Mouse (Mus musculus): ENCODE results near the gene Cdcp1. TPM values are rescaled to one million over a fixed set of nuclear protein-coding genes. Genes with fewer than 3 reads are reported as not detected.

Gene Cdcp1
- polyA plus RNA-seq, 1 experiment from 2014 or later: 10.2 TPM

DNA sequence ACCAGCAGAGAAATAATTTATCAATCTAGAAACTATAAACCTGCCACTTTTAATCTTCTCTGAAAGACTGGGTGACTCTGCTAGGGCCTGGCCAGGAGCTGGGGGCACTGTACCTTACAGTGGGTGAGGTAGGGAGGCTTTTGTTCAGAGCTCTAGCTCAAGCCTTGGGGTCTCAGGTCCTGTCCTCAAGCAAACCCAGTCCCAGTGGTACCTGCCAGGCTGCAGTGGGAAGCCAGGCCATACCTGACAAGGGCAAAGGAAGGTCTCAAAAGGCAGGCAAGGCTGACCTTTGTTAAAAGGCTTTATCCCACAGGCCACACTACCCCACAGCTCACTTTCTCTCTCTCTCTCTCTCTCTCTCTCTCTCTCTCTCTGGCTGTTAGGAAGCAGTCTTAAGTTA lies 12.8 kb upstream of the Cdcp1 start:
- no peaks in the 10 kb centered on the region for H3K4me1 ChIP-seq (ENCODE audit: control insufficient read depth, insufficient read depth, low read length)
- ATAC-seq (ENCODE audit: low FRiP score, low TSS enrichment): no peak
- H3K4me2 ChIP-seq (replicated peaks; ENCODE audit: low read depth, low read length): no peak overlapping the region
- H3K36me3 ChIP-seq (ENCODE audit: control insufficient read depth, insufficient read depth, low read length): no peaks in the 10 kb centered on the region
- no peak overlapping the region for H3K4me3 ChIP-seq (ENCODE audit: low read length)
- H3K27ac ChIP-seq (ENCODE audit: low read depth, low read length): no peak overlapping the region
- H3K9ac ChIP-seq (ENCODE audit: low read depth, low read length): no peak overlapping the region
- no peaks in the 10 kb centered on the region for H3K9me3 ChIP-seq (ENCODE audit: control insufficient read depth, low read length)
- no peaks in the 10 kb centered on the region for H3K27me3 ChIP-seq (ENCODE audit: control insufficient read depth, insufficient read depth, low read length)

DNA sequence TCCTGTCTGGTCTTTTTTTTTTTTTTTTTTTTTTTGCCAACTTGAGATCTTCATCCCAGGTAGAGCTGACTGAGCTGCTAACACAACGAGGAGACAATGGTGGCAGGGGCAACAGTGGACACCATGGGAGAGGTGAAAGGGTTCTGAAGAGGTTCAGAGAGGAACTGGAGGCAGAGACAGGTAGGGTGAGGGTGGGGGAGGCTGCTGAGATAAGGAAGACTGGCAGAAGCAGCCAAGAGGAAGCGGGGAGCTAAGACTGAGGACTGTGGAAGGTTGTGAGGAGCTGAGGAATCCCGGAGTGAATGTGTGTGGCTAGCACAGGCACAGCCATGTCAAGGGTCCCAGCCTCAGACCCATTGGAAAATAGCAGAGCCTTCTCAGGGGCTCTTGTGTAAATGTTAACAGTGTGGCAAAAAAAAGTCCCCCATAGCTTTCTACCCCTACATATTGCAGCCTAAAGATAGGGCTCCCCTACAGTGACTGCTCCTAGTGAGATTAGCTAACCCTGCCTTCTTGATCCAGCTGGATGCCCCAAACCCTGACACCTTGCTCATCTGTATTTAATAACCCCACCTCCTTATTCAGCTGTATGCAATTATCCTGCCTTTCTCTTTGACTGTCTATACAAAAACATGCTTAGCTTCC lies 11.4 kb upstream of the Cdcp1 start:
- H3K4me3 ChIP-seq (ENCODE audit: low read length): no peak overlapping the region
- H3K4me1 ChIP-seq (ENCODE audit: control insufficient read depth, insufficient read depth, low read length): no peaks in the 10 kb centered on the region
- no peak for ATAC-seq (ENCODE audit: low FRiP score, low TSS enrichment)
- no peaks in the 10 kb centered on the region for H3K9me3 ChIP-seq (ENCODE audit: control insufficient read depth, low read length)
- no peaks in the 10 kb centered on the region for H3K27me3 ChIP-seq (ENCODE audit: control insufficient read depth, insufficient read depth, low read length)
- 86% methylated on average over 3 of the region's 3 CpGs for WGBS
- no peak overlapping the region for H3K27ac ChIP-seq (ENCODE audit: low read depth, low read length)
- no peak overlapping the region for H3K4me2 ChIP-seq (replicated peaks; ENCODE audit: low read depth, low read length)
- no peak overlapping the region for H3K9ac ChIP-seq (ENCODE audit: low read depth, low read length)
- H3K36me3 ChIP-seq (ENCODE audit: control insufficient read depth, insufficient read depth, low read length): no peaks in the 10 kb centered on the region

DNA sequence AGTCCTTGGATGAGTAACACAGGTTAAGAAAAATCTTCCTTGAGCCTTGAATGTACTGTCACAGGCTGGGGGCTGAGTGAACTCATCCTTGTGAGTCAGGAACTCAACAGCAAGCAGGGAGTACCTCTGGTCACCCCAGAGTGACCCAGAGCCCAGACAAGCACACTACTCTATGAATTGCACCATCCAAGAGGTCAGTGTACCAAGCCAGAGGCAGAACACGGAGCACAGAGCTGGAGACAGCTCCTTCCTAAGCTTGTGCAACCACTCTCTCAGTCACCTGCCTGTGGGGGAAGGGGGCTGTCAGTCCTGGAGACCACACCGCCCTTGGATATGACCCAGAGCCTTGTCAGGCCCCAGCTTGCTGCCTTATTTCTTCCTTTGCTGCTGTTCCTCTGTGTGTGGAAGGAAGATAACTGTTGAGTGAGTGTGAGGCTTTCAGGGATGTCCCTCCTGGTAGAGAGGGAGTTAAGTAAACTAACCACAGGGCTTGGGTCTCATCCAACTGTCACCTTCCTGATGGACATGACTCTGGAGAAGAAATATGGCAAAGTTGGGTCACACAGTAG lies 9.1 kb upstream of the Cdcp1 start:
- Histone ChIP-seq H3K27me3 (ENCODE audit: control insufficient read depth, insufficient read depth, low read length) (no peaks in the 10 kb centered on the region), H3K4me3 (ENCODE audit: low read length) (no peak overlapping the region), H3K27ac (ENCODE audit: low read depth, low read length) (no peak overlapping the region), H3K9me3 (ENCODE audit: control insufficient read depth, low read length) (no peaks in the 10 kb centered on the region), H3K4me2 (replicated peaks; ENCODE audit: low read depth, low read length) (no peak overlapping the region), H3K36me3 (ENCODE audit: control insufficient read depth, insufficient read depth, low read length) (no peaks in the 10 kb centered on the region), H3K9ac (ENCODE audit: low read depth, low read length) (no peak overlapping the region), H3K4me1 (ENCODE audit: control insufficient read depth, insufficient read depth, low read length) (no peaks in the 10 kb centered on the region)
- 69% methylated on average over 2 of the region's 2 CpGs for WGBS
- ATAC-seq (ENCODE audit: low FRiP score, low TSS enrichment): no peak

- H3K27ac ChIP-seq (ENCODE audit: low read depth, low read length): no peak overlapping the region
Measured at GRCm38 (mm10) chr9:123219826-123220225, 4.0 kb upstream of the Cdcp1 start.

GRCm38 (mm10) chr9:123213371-123213770 lies 2.5 kb downstream of the Cdcp1 start:
- H3K4me2 ChIP-seq (replicated peaks; ENCODE audit: low read depth, low read length): no peak overlapping the region
- H3K27ac ChIP-seq (ENCODE audit: low read depth, low read length): no peak overlapping the region
- peaks cover 4% of the 10 kb centered on the region; the same call in 1 of the 2 replicates for H3K27me3 ChIP-seq (ENCODE audit: control insufficient read depth, insufficient read depth, low read length)
- no peaks in the 10 kb centered on the region for H3K36me3 ChIP-seq (ENCODE audit: control insufficient read depth, insufficient read depth, low read length)
- 69% methylated on average over 9 of the region's 9 CpGs for whole genome bisulfite sequencing
- H3K4me1 ChIP-seq (ENCODE audit: control insufficient read depth, insufficient read depth, low read length): no peaks in the 10 kb centered on the region
- no peaks in the 10 kb centered on the region for H3K9me3 ChIP-seq (ENCODE audit: control insufficient read depth, low read length)
- no peak overlapping the region for H3K9ac ChIP-seq (ENCODE audit: low read depth, low read length)
- no peak overlapping the region for H3K4me3 ChIP-seq (ENCODE audit: low read length)
- ATAC-seq (ENCODE audit: low FRiP score, low TSS enrichment): no peak

More at GRCm38 (mm10) chr9:123219826-123220225, 4.0 kb upstream of the Cdcp1 start:
- no peak for ATAC-seq (ENCODE audit: low FRiP score, low TSS enrichment)
- WGBS: 58% methylated on average over 5 of the region's 5 CpGs
- peaks cover 4% of the 10 kb centered on the region; the same call in 1 of the 2 replicates for H3K27me3 ChIP-seq (ENCODE audit: control insufficient read depth, insufficient read depth, low read length)
- H3K9ac ChIP-seq (ENCODE audit: low read depth, low read length): no peak overlapping the region
- no peak overlapping the region for H3K4me2 ChIP-seq (replicated peaks; ENCODE audit: low read depth, low read length)
- H3K4me3 ChIP-seq (ENCODE audit: low read length): no peak overlapping the region
- no peaks in the 10 kb centered on the region for H3K9me3 ChIP-seq (ENCODE audit: control insufficient read depth, low read length)
- no peaks in the 10 kb centered on the region for H3K36me3 ChIP-seq (ENCODE audit: control insufficient read depth, insufficient read depth, low read length)
- H3K4me1 ChIP-seq (ENCODE audit: control insufficient read depth, insufficient read depth, low read length): no peaks in the 10 kb centered on the region

DNA sequence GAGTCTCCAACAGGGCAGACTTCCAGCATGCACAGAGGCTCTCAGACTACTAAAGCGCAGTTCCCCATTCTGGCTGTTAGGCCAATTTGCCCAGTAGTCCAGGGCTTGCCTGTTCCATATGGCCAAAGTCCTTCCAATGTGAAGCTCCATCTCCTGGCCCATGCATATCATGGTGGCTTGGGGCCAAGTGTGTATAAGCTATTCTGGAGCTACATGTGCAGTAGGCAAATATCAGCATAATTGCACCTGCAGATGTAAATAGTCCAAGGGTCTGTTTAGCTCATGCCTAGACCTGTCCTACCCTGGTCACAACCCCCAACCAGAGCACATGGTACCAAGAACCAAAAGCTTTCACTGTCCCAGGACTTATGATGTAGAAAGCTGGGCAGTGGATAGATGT lies 7.9 kb downstream of the Cdcp1 start:
- no peaks in the 10 kb centered on the region for H3K9me3 ChIP-seq (ENCODE audit: control insufficient read depth, low read length)
- H3K27ac ChIP-seq (ENCODE audit: low read depth, low read length): no peak overlapping the region
- H3K27me3 ChIP-seq (ENCODE audit: control insufficient read depth, insufficient read depth, low read length): no peaks in the 10 kb centered on the region
- WGBS: 93% methylated on average over 1 of the region's 1 CpGs
- H3K4me2 ChIP-seq (replicated peaks; ENCODE audit: low read depth, low read length): no peak overlapping the region
- ATAC-seq (ENCODE audit: low FRiP score, low TSS enrichment): no peak
- H3K9ac ChIP-seq (ENCODE audit: low read depth, low read length): no peak overlapping the region
- no peaks in the 10 kb centered on the region for H3K36me3 ChIP-seq (ENCODE audit: control insufficient read depth, insufficient read depth, low read length)
- 0 out of 2 replicates have a peak, but pooled peaks cover 5% of the 10 kb centered on the region for H3K4me1 ChIP-seq (ENCODE audit: control insufficient read depth, insufficient read depth, low read length)
- no peak overlapping the region for H3K4me3 ChIP-seq (ENCODE audit: low read length)

- ATAC-seq (ENCODE audit: low FRiP score, low TSS enrichment): no peak
- no peaks in the 10 kb centered on the region for H3K27me3 ChIP-seq (ENCODE audit: control insufficient read depth, insufficient read depth, low read length)
- no peak overlapping the region for H3K4me3 ChIP-seq (ENCODE audit: low read length)
- WGBS: 81% methylated on average over 2 of the region's 2 CpGs
- no peaks in the 10 kb centered on the region for H3K9me3 ChIP-seq (ENCODE audit: control insufficient read depth, low read length)
- no peaks in the 10 kb centered on the region for H3K36me3 ChIP-seq (ENCODE audit: control insufficient read depth, insufficient read depth, low read length)
- no peak overlapping the region for H3K9ac ChIP-seq (ENCODE audit: low read depth, low read length)
- no peak overlapping the region for H3K27ac ChIP-seq (ENCODE audit: low read depth, low read length)
- H3K4me1 ChIP-seq (ENCODE audit: control insufficient read depth, insufficient read depth, low read length): 0 out of 2 replicates have a peak, but pooled peaks cover 5% of the 10 kb centered on the region
- no peak overlapping the region for H3K4me2 ChIP-seq (replicated peaks; ENCODE audit: low read depth, low read length)
Measured at GRCm38 (mm10) chr9:123206948-123207347, 8.9 kb downstream of the Cdcp1 start.

- 31% methylated on average over 2 of the region's 2 CpGs for WGBS
- Histone ChIP-seq H3K27ac (ENCODE audit: low read depth, low read length) (no peak overlapping the region), H3K9ac (ENCODE audit: low read depth, low read length) (no peak overlapping the region), H3K36me3 (ENCODE audit: control insufficient read depth, insufficient read depth, low read length) (no peaks in the 10 kb centered on the region), H3K4me3 (ENCODE audit: low read length) (no peak overlapping the region), H3K27me3 (ENCODE audit: control insufficient read depth, insufficient read depth, low read length) (no peaks in the 10 kb centered on the region), H3K4me1 (ENCODE audit: control insufficient read depth, insufficient read depth, low read length) (0 out of 2 replicates have a peak, but pooled peaks cover 5% of the 10 kb centered on the region), H3K4me2 (replicated peaks; ENCODE audit: low read depth, low read length) (no peak overlapping the region), H3K9me3 (ENCODE audit: control insufficient read depth, low read length) (no peaks in the 10 kb centered on the region)
- 0 out of 2 replicates have a peak, but pooled peaks have one; percentile 52 for ATAC-seq (ENCODE audit: low FRiP score, low TSS enrichment)
Measured at GRCm38 (mm10) chr9:123206526-123206925, 9.3 kb downstream of the Cdcp1 start.

GRCm38 (mm10) chr9:123200116-123200515 lies 15.7 kb downstream of the Cdcp1 start:
- Histone ChIP-seq H3K9ac (ENCODE audit: low read depth, low read length) (no peak overlapping the region), H3K36me3 (ENCODE audit: control insufficient read depth, insufficient read depth, low read length) (no peaks in the 10 kb centered on the region), H3K27ac (ENCODE audit: low read depth, low read length) (no peak overlapping the region), H3K4me1 (ENCODE audit: control insufficient read depth, insufficient read depth, low read length) (no peaks in the 10 kb centered on the region), H3K27me3 (ENCODE audit: control insufficient read depth, insufficient read depth, low read length) (no peaks in the 10 kb centered on the region), H3K4me3 (ENCODE audit: low read length) (no peak overlapping the region), H3K4me2 (replicated peaks; ENCODE audit: low read depth, low read length) (no peak overlapping the region), H3K9me3 (ENCODE audit: control insufficient read depth, low read length) (no peaks in the 10 kb centered on the region)
- WGBS: 51% methylated on average over 3 of the region's 3 CpGs
- ATAC-seq (ENCODE audit: low FRiP score, low TSS enrichment): no peak
